Mouse (Mus musculus) hindbrain, embryonic 14.5 days (tissue): ENCODE results near the gene Gng7. TPM values are rescaled to one million over a fixed set of nuclear protein-coding genes. Genes with fewer than 3 reads are reported as not detected.
A peak's percentile ranks its signal among the peaks of the same experiment; 100 is the strongest.

ENCODE experiments used
- ATAC-seq: fragments of 200-750 bp; cut with Nextera tagmentation; 2 replicates; pipeline ENCODE4 v1.8.0; 2017; ENCODE audit warnings: moderate number of reproducible peaks, mild to moderate bottlenecking, moderate TSS enrichment, moderate library complexity; ENCODE audit not compliant: low FRiP score
- DNase-seq: peaks from one replicate; pipeline ENCODE4 v3.0.0-alpha.2; 2015; ENCODE audit warnings: low spot score
- H3K27ac ChIP-seq: fragments of 300-500 bp; sonication (generic); 2 replicates; pipeline ENCODE4 v1.5.1; 2014; ENCODE audit warnings: mild to moderate bottlenecking, moderate library complexity
- H3K27me3 ChIP-seq: fragments of 300-500 bp; sonication (generic); 2 replicates; pipeline ENCODE4 v1.6.1; 2014; ENCODE audit warnings: mild to moderate bottlenecking, low read length, mixed read lengths; ENCODE audit not compliant: control insufficient read depth, insufficient read depth
- H3K36me3 ChIP-seq: fragments of 300-500 bp; sonication (generic); replicated peaks from 2 replicates; pipeline ENCODE4 v1.6.1; 2014; ENCODE audit not compliant: control insufficient read depth, insufficient read depth
- H3K4me1 ChIP-seq: fragments of 300-500 bp; sonication (generic); replicated peaks from 2 replicates; pipeline ENCODE4 v1.6.1; 2014; ENCODE audit warnings: antibody characterized with exemption, low read length, mixed read lengths; ENCODE audit not compliant: control insufficient read depth, insufficient read depth
- H3K4me2 ChIP-seq: fragments of 300-500 bp; sonication (generic); replicated peaks from 2 replicates; pipeline ENCODE4 v1.6.1; 2014; ENCODE audit warnings: mild to moderate bottlenecking, moderate library complexity
- H3K4me3 ChIP-seq: fragments of 300-500 bp; sonication (generic); replicated peaks from 2 replicates; pipeline ENCODE4 v1.5.1; 2014; ENCODE audit warnings: mild to moderate bottlenecking, low read length
- H3K9ac ChIP-seq: fragments of 300-500 bp; sonication (generic); 2 replicates; pipeline ENCODE4 v1.6.1; 2014
- H3K9me3 ChIP-seq: fragments of 300-500 bp; sonication (generic); 2 replicates; pipeline ENCODE4 v1.6.1; 2016; ENCODE audit warnings: low read length; ENCODE audit not compliant: control insufficient read depth
- WGBS: fragments of 180-500 bp; shearing (Covaris S2); extraction: QIAGEN DNeasy Blood & Tissue Kit; methylation state at CpG from one replicate; pipeline ENCODE4 v1.1.7; 2014; 5-methylcytosine and 5-hydroxymethylcytosine counted together
- polyA plus RNA-seq: library from polyadenylated mRNA; unstranded; fragments of >200 nt; fragmentation: Nextera tagmentation; extraction: Ambion mirVana; gene quantifications from 2 replicates; pipeline ENCODE4 v1.2.1, GENCODE M21; 2014

The Gng7 gene
- polyA plus RNA-seq, 1 experiment from 2014 or later: 17.7 TPM

GRCm38 (mm10) chr10:81028219-81028618 lies 13.5 kb upstream of the Gng7 start:
- no peak for ATAC-seq
- peaks cover 36% of the 10 kb centered on the region for H3K36me3 ChIP-seq
- no peak for DNase-seq
- H3K4me3 ChIP-seq: no peak overlapping the region
- no peak overlapping the region for H3K27ac ChIP-seq
- peaks cover 13% of the 10 kb centered on the region for H3K4me1 ChIP-seq
- no peaks in the 10 kb centered on the region for H3K9me3 ChIP-seq
- peaks cover 13% of the 10 kb centered on the region for H3K27me3 ChIP-seq
- H3K4me2 ChIP-seq: no peak overlapping the region
- no peak overlapping the region for H3K9ac ChIP-seq

- 71% methylated on average over 4 of the region's 4 CpGs for WGBS
- Histone ChIP-seq H3K36me3 (peaks cover 27% of the 10 kb centered on the region), H3K4me2 (no peak overlapping the region), H3K4me3 (no peak overlapping the region), H3K27me3 (peaks cover 19% of the 10 kb centered on the region), H3K27ac (no peak overlapping the region), H3K9me3 (no peaks in the 10 kb centered on the region), H3K4me1 (peaks cover 13% of the 10 kb centered on the region), H3K9ac (no peak overlapping the region)
- DNase-seq (no peak), ATAC-seq (no peak)
Observed at GRCm38 (mm10) chr10:81027331-81027730, 12.6 kb upstream of the Gng7 start.

- no peak overlapping the region for H3K4me2 ChIP-seq
- no peak for ATAC-seq
- H3K36me3 ChIP-seq: peaks cover 22% of the 10 kb centered on the region
- H3K27ac ChIP-seq: no peak overlapping the region
- H3K9me3 ChIP-seq: no peaks in the 10 kb centered on the region
- no peak overlapping the region for H3K9ac ChIP-seq
- WGBS: 92% methylated on average over 5 of the region's 5 CpGs
- no peak overlapping the region for H3K4me3 ChIP-seq
- DNase-seq: no peak
- peaks cover 19% of the 10 kb centered on the region for H3K27me3 ChIP-seq
- H3K4me1 ChIP-seq: peaks cover 16% of the 10 kb centered on the region
Observed at GRCm38 (mm10) chr10:81026857-81027256, 12.1 kb upstream of the Gng7 start.

GRCm38 (mm10) chr10:81025639-81026275 lies 11.0 kb upstream of the Gng7 start, which contains the start of gene Diras1:
Gene Diras1, minus strand, starts transcription at chr10:81025662.
- WGBS: 49% methylated on average over 12 of the region's 12 CpGs
- DNase-seq: no peak

GRCm38 (mm10) chr10:81025047-81025621 lies 10.4 kb upstream of the Gng7 start:
- peak overlapping the region; percentile 9; the same call in 1 of the 2 replicates for H3K27ac ChIP-seq
- H3K36me3 ChIP-seq: peaks cover 16% of the 10 kb centered on the region
- H3K4me1 ChIP-seq: peaks cover 17% of the 10 kb centered on the region
- peak overlapping the region; percentile 88 for H3K9ac ChIP-seq
- 2% methylated on average over 34 of the region's 43 CpGs for WGBS
- H3K4me3 ChIP-seq: peak overlapping the region; percentile 67
- peaks cover 19% of the 10 kb centered on the region for H3K27me3 ChIP-seq
- ATAC-seq (peak; percentile 36), DNase-seq (peak; percentile 50)
- H3K9me3 ChIP-seq: no peaks in the 10 kb centered on the region
- peak overlapping the region; percentile 92 for H3K4me2 ChIP-seq

More at GRCm38 (mm10) chr10:81025639-81026275, 11.0 kb upstream of the Gng7 start, which contains the start of gene Diras1:
- Histone ChIP-seq H3K36me3 (peaks cover 17% of the 10 kb centered on the region), H3K4me3 (peak within 1 kb of the TSS; percentile 67), H3K27ac (peak within 1 kb of the TSS; percentile 9; the same call in 1 of the 2 replicates), H3K4me2 (peak within 1 kb of the TSS; percentile 92), H3K27me3 (peaks cover 19% of the 10 kb centered on the region), H3K4me1 (peaks cover 17% of the 10 kb centered on the region), H3K9me3 (no peaks in the 10 kb centered on the region), H3K9ac (peak within 1 kb of the TSS; percentile 88)
- peak; percentile 22; the same call in 1 of the 2 replicates for ATAC-seq

- DNase-seq (no peak), ATAC-seq (peak; percentile 9; the same call in 1 of the 2 replicates)
- peaks cover 15% of the 10 kb centered on the region for H3K4me1 ChIP-seq
- 74% methylated on average over 5 of the region's 5 CpGs for WGBS
- peaks cover 19% of the 10 kb centered on the region for H3K27me3 ChIP-seq
- peak overlapping the region; percentile 67 for H3K4me3 ChIP-seq
- H3K4me2 ChIP-seq: peak overlapping the region; percentile 92
- H3K27ac ChIP-seq: no peak overlapping the region
- H3K36me3 ChIP-seq: peaks cover 10% of the 10 kb centered on the region
- peak overlapping the region; percentile 88 for H3K9ac ChIP-seq
- H3K9me3 ChIP-seq: no peaks in the 10 kb centered on the region
Observed at GRCm38 (mm10) chr10:81024346-81024937, 9.7 kb upstream of the Gng7 start.

- 76% methylated on average over 8 of the region's 8 CpGs for WGBS
- Histone ChIP-seq H3K9me3 (no peaks in the 10 kb centered on the region), H3K27me3 (peaks cover 19% of the 10 kb centered on the region), H3K36me3 (peaks cover 10% of the 10 kb centered on the region), H3K4me1 (peaks cover 14% of the 10 kb centered on the region), H3K4me3 (no peak overlapping the region), H3K4me2 (no peak overlapping the region), H3K9ac (no peak overlapping the region), H3K27ac (no peak overlapping the region)
- ATAC-seq (no peak), DNase-seq (no peak)
Observed at GRCm38 (mm10) chr10:81022744-81023143, 8.0 kb upstream of the Gng7 start.

- DNase-seq (no peak), ATAC-seq (no peak)
- WGBS: 17% methylated on average over 26 of the region's 26 CpGs
- no peak overlapping the region for H3K9ac ChIP-seq
- peaks cover 10% of the 10 kb centered on the region for H3K36me3 ChIP-seq
- no peak overlapping the region for H3K4me3 ChIP-seq
- peak overlapping the region; percentile 31 for H3K4me2 ChIP-seq
- H3K27ac ChIP-seq: no peak overlapping the region
- H3K4me1 ChIP-seq: peaks cover 14% of the 10 kb centered on the region
- H3K27me3 ChIP-seq: peaks cover 19% of the 10 kb centered on the region
- H3K9me3 ChIP-seq: no peaks in the 10 kb centered on the region
Observed at GRCm38 (mm10) chr10:81021547-81022110, 6.9 kb upstream of the Gng7 start.

- H3K36me3 ChIP-seq: peaks cover 10% of the 10 kb centered on the region
- H3K9ac ChIP-seq: no peak overlapping the region
- H3K9me3 ChIP-seq: no peaks in the 10 kb centered on the region
- WGBS: 69% methylated on average over 2 of the region's 2 CpGs
- H3K4me1 ChIP-seq: peaks cover 14% of the 10 kb centered on the region; the same call in 1 of the 2 replicates
- DNase-seq (no peak), ATAC-seq (no peak)
- H3K27me3 ChIP-seq: peaks cover 19% of the 10 kb centered on the region
- H3K4me3 ChIP-seq: no peak overlapping the region
- H3K27ac ChIP-seq: no peak overlapping the region
- no peak overlapping the region for H3K4me2 ChIP-seq
Observed at GRCm38 (mm10) chr10:81020207-81020606, 5.5 kb upstream of the Gng7 start.
